Mouse (Mus musculus): ENCODE measurements around the gene Usp40. TPM values are rescaled to one million over a fixed set of nuclear protein-coding genes. Genes with fewer than 3 reads are reported as not detected.
A peak's percentile ranks its signal among the peaks of the same experiment; 100 is the strongest.

The Usp40 gene
- polyA plus RNA-seq, 2 experiments: 4.5 to 4.9 TPM

GRCm38 (mm10) chr1:87906361-87906956 is 101.9 kb downstream of the Usp40 start:
- TF ChIP-seq EP300 (IDR thresholded peaks at IDR 0.05; ENCODE audit: low read depth) (no peak), CTCF (IDR thresholded peaks at IDR 0.05; ENCODE audit: low read depth) (peak; percentile 66)
- WGBS (ENCODE audit: insufficient replicate concordance): 55% methylated on average over 5 of the region's 5 CpGs
- no peak overlapping the region for H3K27ac ChIP-seq
- DNase-seq (ENCODE audit: low read depth in 3 of 3, low spot score in 3 of 3) (no peak), ATAC-seq (ENCODE audit: insufficient read depth) (peak; percentile 51)
- H3K9ac ChIP-seq (replicated peaks): no peak overlapping the region
- H3K36me3 ChIP-seq (replicated peaks; ENCODE audit: control insufficient read depth, insufficient read depth, low read depth): no peaks in the 10 kb centered on the region
- H3K4me1 ChIP-seq (replicated peaks; ENCODE audit: control insufficient read depth in 2 of 2, insufficient read depth in 2 of 2, low read length in 1 of 2): peaks cover 13 to 15% of the 10 kb centered on the region in 2 experiments
- no peak overlapping the region for H3K4me2 ChIP-seq (ENCODE audit: low read depth)
- no peaks in the 10 kb centered on the region for H3K27me3 ChIP-seq (ENCODE audit: control insufficient read depth, insufficient read depth, low read length)
- no peak overlapping the region for H3K4me3 ChIP-seq (ENCODE audit: insufficient read depth in 1 of 2, low read depth in 2 of 2, low read length in 2 of 2)
- no peaks in the 10 kb centered on the region for H3K9me3 ChIP-seq (ENCODE audit: control insufficient read depth, low read length)

DNA sequence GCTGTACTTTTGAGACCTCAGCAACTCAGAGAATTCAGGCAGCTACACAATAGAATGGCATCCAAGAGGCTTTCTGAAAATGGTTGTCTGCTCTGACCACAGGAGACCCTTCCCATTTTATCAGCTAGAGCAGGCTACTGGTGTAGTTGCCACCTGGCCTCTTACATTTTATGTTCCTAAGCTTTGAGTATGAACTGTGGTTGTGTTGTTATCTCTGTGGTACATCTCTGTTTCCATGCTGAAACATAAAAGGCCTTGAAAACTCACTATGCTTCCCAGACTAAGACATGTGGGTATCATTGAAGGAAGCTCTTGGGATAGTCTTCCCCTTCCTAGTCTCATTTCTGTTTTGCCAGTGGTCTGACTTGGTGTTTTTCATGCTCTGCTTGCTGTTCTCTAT is 106.2 kb downstream of the Usp40 start:
- Histone ChIP-seq H3K4me1 (replicated peaks; ENCODE audit: control insufficient read depth in 2 of 2, insufficient read depth in 2 of 2, low read length in 1 of 2) (peaks cover 0 to 14% of the 10 kb centered on the region in 2 experiments; a peak in 3 of 4 replicates), H3K9me3 (ENCODE audit: control insufficient read depth, low read length) (no peaks in the 10 kb centered on the region), H3K9ac (replicated peaks) (no peak overlapping the region), H3K4me2 (ENCODE audit: low read depth) (no peak overlapping the region), H3K36me3 (replicated peaks; ENCODE audit: control insufficient read depth, insufficient read depth, low read depth) (no peaks in the 10 kb centered on the region), H3K27ac (no peak overlapping the region), H3K27me3 (ENCODE audit: control insufficient read depth, insufficient read depth, low read length) (no peaks in the 10 kb centered on the region), H3K4me3 (ENCODE audit: insufficient read depth in 1 of 2, low read depth in 2 of 2, low read length in 2 of 2) (no peak overlapping the region)
- DNase-seq (ENCODE audit: low read depth in 3 of 3, low spot score in 3 of 3): no peak
- no peak for ATAC-seq (ENCODE audit: insufficient read depth)
- TF ChIP-seq EP300 (IDR thresholded peaks at IDR 0.05; ENCODE audit: low read depth) (no peak), CTCF (IDR thresholded peaks at IDR 0.05; ENCODE audit: low read depth) (no peak)

DNA sequence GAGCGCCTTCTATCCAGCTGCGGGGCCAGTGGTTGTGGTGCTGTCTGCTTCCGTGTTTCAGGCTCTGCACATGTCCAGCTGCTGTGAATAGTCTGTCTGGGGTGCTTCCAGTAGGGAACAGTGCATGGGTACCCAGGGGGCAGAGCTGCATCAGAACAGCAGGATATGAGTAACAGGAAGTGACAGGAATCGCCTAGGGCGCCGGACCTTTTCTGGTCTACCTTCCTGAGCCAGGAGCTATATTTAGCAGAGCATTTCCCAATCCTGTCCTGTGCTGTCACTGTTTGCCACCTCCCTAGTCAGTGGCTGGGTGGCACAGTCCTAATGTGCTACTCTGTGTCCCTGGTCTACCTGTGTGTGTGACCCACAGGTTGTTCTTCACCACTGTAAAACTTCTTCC is 107.4 kb downstream of the Usp40 start:
- H3K4me3 ChIP-seq (ENCODE audit: insufficient read depth in 1 of 2, low read depth in 2 of 2, low read length in 2 of 2): no peak overlapping the region
- no peak overlapping the region for H3K9ac ChIP-seq (replicated peaks)
- peak; percentile 65 for ATAC-seq (ENCODE audit: insufficient read depth)
- H3K4me1 ChIP-seq (replicated peaks; ENCODE audit: control insufficient read depth in 2 of 2, insufficient read depth in 2 of 2, low read length in 1 of 2): peaks cover 0 to 14% of the 10 kb centered on the region in 2 experiments; a peak in 3 of 4 replicates
- DNase-seq (ENCODE audit: low read depth in 3 of 3, low spot score in 3 of 3): peak in 1 of 3 experiments; percentile 20
- H3K4me2 ChIP-seq (ENCODE audit: low read depth): no peak overlapping the region
- no peaks in the 10 kb centered on the region for H3K27me3 ChIP-seq (ENCODE audit: control insufficient read depth, insufficient read depth, low read length)
- H3K27ac ChIP-seq: no peak overlapping the region
- no peaks in the 10 kb centered on the region for H3K9me3 ChIP-seq (ENCODE audit: control insufficient read depth, low read length)
- 43% methylated on average over 6 of the region's 6 CpGs for WGBS (ENCODE audit: insufficient replicate concordance)
- H3K36me3 ChIP-seq (replicated peaks; ENCODE audit: control insufficient read depth, insufficient read depth, low read depth): no peaks in the 10 kb centered on the region
- TF ChIP-seq EP300 (IDR thresholded peaks at IDR 0.05; ENCODE audit: low read depth) (no peak), CTCF (IDR thresholded peaks at IDR 0.05; ENCODE audit: low read depth) (no peak)

DNA sequence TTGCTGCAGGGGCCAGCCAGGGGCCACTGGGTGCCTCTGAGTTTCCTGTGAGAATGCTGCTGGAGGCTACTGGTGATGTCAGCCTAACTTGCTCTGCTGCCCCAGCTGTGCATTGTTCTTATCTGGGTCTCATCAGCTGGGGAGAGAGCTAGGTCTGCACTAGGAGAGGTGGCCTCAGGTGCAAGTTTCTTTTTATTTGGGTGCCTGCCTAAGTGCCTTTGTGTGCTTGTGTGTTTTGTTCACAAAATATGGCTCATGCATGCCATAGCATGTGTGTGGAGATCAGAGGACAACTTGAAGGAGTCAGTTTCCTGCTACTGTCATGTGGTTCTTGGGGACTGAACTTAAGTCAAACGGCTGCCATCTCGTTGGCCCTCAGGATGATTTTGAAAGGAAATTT is 108.7 kb downstream of the Usp40 start:
- ATAC-seq (ENCODE audit: insufficient read depth) (no peak; the same call in 1 of the 2 replicates), DNase-seq (ENCODE audit: low read depth in 3 of 3, low spot score in 3 of 3) (no peak)
- Histone ChIP-seq H3K4me1 (replicated peaks; ENCODE audit: control insufficient read depth in 2 of 2, insufficient read depth in 2 of 2, low read length in 1 of 2) (peaks cover 0 to 14% of the 10 kb centered on the region in 2 experiments; a peak in 3 of 4 replicates), H3K36me3 (replicated peaks; ENCODE audit: control insufficient read depth, insufficient read depth, low read depth) (no peaks in the 10 kb centered on the region), H3K9ac (replicated peaks) (no peak overlapping the region), H3K27me3 (ENCODE audit: control insufficient read depth, insufficient read depth, low read length) (no peaks in the 10 kb centered on the region), H3K4me3 (ENCODE audit: insufficient read depth in 1 of 2, low read depth in 2 of 2, low read length in 2 of 2) (no peak overlapping the region), H3K4me2 (ENCODE audit: low read depth) (no peak overlapping the region), H3K27ac (no peak overlapping the region), H3K9me3 (ENCODE audit: control insufficient read depth, low read length) (no peaks in the 10 kb centered on the region)
- WGBS (ENCODE audit: insufficient replicate concordance): 15% methylated on average over 2 of the region's 2 CpGs
- TF ChIP-seq CTCF (IDR thresholded peaks at IDR 0.05; ENCODE audit: low read depth) (no peak), EP300 (IDR thresholded peaks at IDR 0.05; ENCODE audit: low read depth) (no peak)

DNA sequence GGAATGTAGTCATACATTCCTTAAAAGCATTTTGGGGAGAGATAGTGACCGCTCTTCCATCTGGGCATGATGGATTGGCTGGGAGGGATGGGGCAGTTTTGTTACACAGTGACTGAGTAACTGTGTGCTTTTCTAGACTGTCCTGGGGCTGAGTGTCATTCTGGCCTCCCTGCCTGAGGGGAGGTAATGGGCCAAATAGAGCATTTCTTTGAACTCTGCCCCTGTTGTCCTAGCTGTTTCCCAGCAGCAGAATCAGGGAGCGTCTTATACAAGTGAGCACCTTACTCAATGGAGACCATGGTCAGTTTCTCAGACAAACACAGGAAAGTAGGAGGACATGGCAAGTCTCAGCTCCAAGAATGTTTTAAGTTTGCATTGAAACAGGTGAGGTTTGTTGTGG is 111.4 kb downstream of the Usp40 start:
- Histone ChIP-seq H3K27ac (no peak overlapping the region), H3K4me3 (ENCODE audit: insufficient read depth in 1 of 2, low read depth in 2 of 2, low read length in 2 of 2) (no peak overlapping the region), H3K9ac (replicated peaks) (no peak overlapping the region), H3K27me3 (ENCODE audit: control insufficient read depth, insufficient read depth, low read length) (no peaks in the 10 kb centered on the region), H3K4me2 (ENCODE audit: low read depth) (no peak overlapping the region), H3K36me3 (replicated peaks; ENCODE audit: control insufficient read depth, insufficient read depth, low read depth) (no peaks in the 10 kb centered on the region), H3K9me3 (ENCODE audit: control insufficient read depth, low read length) (no peaks in the 10 kb centered on the region), H3K4me1 (replicated peaks; ENCODE audit: control insufficient read depth in 2 of 2, insufficient read depth in 2 of 2, low read length in 1 of 2) (peaks cover 0 to 16% of the 10 kb centered on the region in 2 experiments; a peak in 3 of 4 replicates)
- WGBS (ENCODE audit: insufficient replicate concordance): 73% methylated on average over 2 of the region's 2 CpGs
- ATAC-seq (ENCODE audit: insufficient read depth) (no peak), DNase-seq (ENCODE audit: low read depth in 3 of 3, low spot score in 3 of 3) (no peak)
- TF ChIP-seq CTCF (IDR thresholded peaks at IDR 0.05; ENCODE audit: low read depth): no peak
- TF ChIP-seq EP300 (IDR thresholded peaks at IDR 0.05; ENCODE audit: low read depth): no peak

Small RNA genes lying within 50 kb of the gene (microRNA-seq; reads per million reads assigned to microRNA genes)
- not detected for gene Gm25198

Other genes starting within 250 kb of the Usp40 start
- 0.27 TPM in 2 replicates for gene Sag, start 204.9 kb downstream of the Usp40 start, polyA plus RNA-seq (2012; rRNA removed)
- gene Sag, start 204.9 kb downstream of the Usp40 start, polyA plus RNA-seq (2014; fragmentation: Nextera tagmentation; extraction: Ambion mirVana): 0.56 and 0.67 TPM in 2 replicates
- gene Dgkd, start 155.3 kb downstream of the Usp40 start, polyA plus RNA-seq (2012; rRNA removed): 6.9 and 8.0 TPM in 2 replicates
- 8.1 and 10.2 TPM in 2 replicates for gene Dgkd, start 155.3 kb downstream of the Usp40 start, polyA plus RNA-seq (2014; fragmentation: Nextera tagmentation; extraction: Ambion mirVana)
- not detected in 2 replicates for gene Ugt1a10, start 46.8 kb upstream of the Usp40 start, polyA plus RNA-seq (2012; rRNA removed)
- not detected in 2 replicates for gene Ugt1a10, start 46.8 kb upstream of the Usp40 start, polyA plus RNA-seq (2014; fragmentation: Nextera tagmentation; extraction: Ambion mirVana)
- gene Ugt1a9, start 62.2 kb upstream of the Usp40 start, polyA plus RNA-seq (2012; rRNA removed): 0.06 and 0.21 TPM in 2 replicates
- 0.24 and 0.34 TPM in 2 replicates for gene Ugt1a9, start 62.2 kb upstream of the Usp40 start, polyA plus RNA-seq (2014; fragmentation: Nextera tagmentation; extraction: Ambion mirVana)
- gene Ugt1a8, start 79.3 kb upstream of the Usp40 start, polyA plus RNA-seq (2012; rRNA removed): not detected in 2 replicates
- gene Ugt1a8, start 79.3 kb upstream of the Usp40 start, polyA plus RNA-seq (2014; fragmentation: Nextera tagmentation; extraction: Ambion mirVana): not detected in 2 replicates
- gene Ugt1a7c, start 86.5 kb upstream of the Usp40 start, polyA plus RNA-seq (2012; rRNA removed): 0.58 and 1.1 TPM in 2 replicates
- 0.97 and 1.8 TPM in 2 replicates for gene Ugt1a7c, start 86.5 kb upstream of the Usp40 start, polyA plus RNA-seq (2014; fragmentation: Nextera tagmentation; extraction: Ambion mirVana)
- gene Ugt1a6b, start 94.7 kb upstream of the Usp40 start, polyA plus RNA-seq (2012; rRNA removed): 2.3 and 3.1 TPM in 2 replicates
- 4.8 and 5.1 TPM in 2 replicates for gene Ugt1a6b, start 94.7 kb upstream of the Usp40 start, polyA plus RNA-seq (2014; fragmentation: Nextera tagmentation; extraction: Ambion mirVana)
- gene Ugt1a6a, start 126.3 kb upstream of the Usp40 start, polyA plus RNA-seq (2012; rRNA removed): 3.5 and 3.6 TPM in 2 replicates
- 7.1 and 8.2 TPM in 2 replicates for gene Ugt1a6a, start 126.3 kb upstream of the Usp40 start, polyA plus RNA-seq (2014; fragmentation: Nextera tagmentation; extraction: Ambion mirVana)
- gene Ugt1a5, start 157.5 kb upstream of the Usp40 start, polyA plus RNA-seq (2012; rRNA removed): 0.11 and 0.15 TPM in 2 replicates
- gene Ugt1a5, start 157.5 kb upstream of the Usp40 start, polyA plus RNA-seq (2014; fragmentation: Nextera tagmentation; extraction: Ambion mirVana): not detected in 2 replicates
- 0.02 and 0.03 TPM in 2 replicates for gene Ugt1a2, start 192.1 kb upstream of the Usp40 start, polyA plus RNA-seq (2012; rRNA removed)
- not detected in 2 replicates for gene Ugt1a2, start 192.1 kb upstream of the Usp40 start, polyA plus RNA-seq (2014; fragmentation: Nextera tagmentation; extraction: Ambion mirVana)
- 5.5 and 7.9 TPM in 2 replicates for gene Dnajb3, start 197.2 kb upstream of the Usp40 start, polyA plus RNA-seq (2012; rRNA removed)
- gene Dnajb3, start 197.2 kb upstream of the Usp40 start, polyA plus RNA-seq (2014; fragmentation: Nextera tagmentation; extraction: Ambion mirVana): 9.4 and 10.8 TPM in 2 replicates
- 0.17 and 0.22 TPM in 2 replicates for gene Ugt1a1, start 203.4 kb upstream of the Usp40 start, polyA plus RNA-seq (2012; rRNA removed)
- gene Ugt1a1, start 203.4 kb upstream of the Usp40 start, polyA plus RNA-seq (2014; fragmentation: Nextera tagmentation; extraction: Ambion mirVana): not detected in 2 replicates
- gene Mroh2a, start 218.4 kb upstream of the Usp40 start, polyA plus RNA-seq (2012; rRNA removed): under 0.01 and 0.01 TPM in 2 replicates
- gene Mroh2a, start 218.4 kb upstream of the Usp40 start, polyA plus RNA-seq (2014; fragmentation: Nextera tagmentation; extraction: Ambion mirVana): 0.38 and 0.81 TPM in 2 replicates

All from liver, embryonic 14.5 days (tissue).